Mouse (Mus musculus) stomach, embryonic 14.5 days (tissue): Measurements from ENCODE around the gene Abca14. TPM values are rescaled to one million over a fixed set of nuclear protein-coding genes. Genes with fewer than 3 reads are reported as not detected.

Source experiments
- ATAC-seq: fragments of 200-750 bp; cut with Nextera tagmentation; 2 replicates; pipeline ENCODE4 v1.8.0; 2017; ENCODE audit warnings: low read depth, moderate TSS enrichment; ENCODE audit not compliant: insufficient number of reproducible peaks, insufficient read depth, low FRiP score
- H3K27ac ChIP-seq: fragments of 300-500 bp; sonication (generic); 2 replicates; pipeline ENCODE4 v1.5.1; 2014; ENCODE audit warnings: mild to moderate bottlenecking, low read length, moderate library complexity, mixed read lengths
- H3K27me3 ChIP-seq: fragments of 300-500 bp; sonication (generic); 2 replicates; pipeline ENCODE4 v1.6.1; 2014; ENCODE audit warnings: low read length, control low read depth, mixed read lengths; ENCODE audit not compliant: control insufficient read depth, insufficient read depth
- H3K36me3 ChIP-seq: fragments of 300-500 bp; sonication (generic); 2 replicates; pipeline ENCODE4 v1.6.1; 2014; ENCODE audit warnings: mild to moderate bottlenecking, control low read depth, low read length, moderate library complexity, mixed read lengths; ENCODE audit not compliant: control insufficient read depth, insufficient read depth
- H3K4me1 ChIP-seq: fragments of 300-500 bp; sonication (generic); 2 replicates; pipeline ENCODE4 v1.6.1; 2014; ENCODE audit warnings: low read length, control low read depth, mixed read lengths; ENCODE audit not compliant: control insufficient read depth, insufficient read depth
- H3K4me2 ChIP-seq: fragments of 300-500 bp; sonication (generic); replicated peaks from 2 replicates; pipeline ENCODE4 v1.6.1; 2014; ENCODE audit warnings: low read depth, low read length, control low read depth
- H3K4me3 ChIP-seq: fragments of 300-500 bp; sonication (generic); 2 replicates; pipeline ENCODE4 v1.5.1; 2014; ENCODE audit warnings: low read depth, low read length, control low read depth
- H3K9ac ChIP-seq: fragments of 300-500 bp; sonication (generic); replicated peaks from 2 replicates; pipeline ENCODE4 v1.6.1; 2014; ENCODE audit warnings: low read depth, mild to moderate bottlenecking, control low read depth, low read length, moderate library complexity, mixed read lengths
- H3K9me3 ChIP-seq: fragments of 300-500 bp; sonication (generic); 2 replicates; pipeline ENCODE4 v1.6.1; 2016; ENCODE audit warnings: low read depth, low read length, control low read depth; ENCODE audit not compliant: control insufficient read depth
- WGBS: fragments of 180-500 bp; shearing (Covaris S2); extraction: QIAGEN DNeasy Blood & Tissue Kit; methylation state at CpG from one replicate; pipeline ENCODE4 v1.1.7; 2014; 5-methylcytosine and 5-hydroxymethylcytosine counted together
- polyA plus RNA-seq: library from polyadenylated mRNA; unstranded; fragments of >200 nt; fragmentation: Nextera tagmentation; extraction: Ambion mirVana; gene quantifications from 2 replicates; pipeline ENCODE4 v1.2.1, GENCODE M21; 2014

Gene Abca14
- polyA plus RNA-seq = not detected in 2 replicates

- ATAC-seq = peak; percentile 70; the same call in 1 of the 2 replicates
- H3K27ac ChIP-seq = no peak within 1 kb of the TSS
- WGBS = 5% methylated on average over 26 of the region's 26 CpGs
- H3K4me1 ChIP-seq = 0 out of 2 replicates have a peak, but pooled peaks cover 11% of the 10 kb centered on the region
- no peaks in the 10 kb centered on the region for H3K9me3 ChIP-seq
- no peaks in the 10 kb centered on the region for H3K27me3 ChIP-seq
- no peak within 1 kb of the TSS for H3K9ac ChIP-seq
- no peaks in the 10 kb centered on the region for H3K36me3 ChIP-seq
- no peak within 1 kb of the TSS for H3K4me3 ChIP-seq
- no peak within 1 kb of the TSS for H3K4me2 ChIP-seq
These were observed at the start of gene Abca14 for GRCm38 (mm10) chr7:120203789-120204188. Gene Abca14, plus strand, starts transcription at chr7:120203961.

GRCm38 (mm10) chr7:120156841-120157409 lies 46.8 kb upstream of the Abca14 start:
- WGBS = 22% methylated on average over 2 of the region's 2 CpGs
- H3K27ac ChIP-seq = no peak overlapping the region
- no peak for ATAC-seq

GRCm38 (mm10) chr7:120157575-120158061 lies 46.1 kb upstream of the Abca14 start:
- H3K9me3 ChIP-seq = no peaks in the 10 kb centered on the region
- no peak overlapping the region for H3K27ac ChIP-seq
- H3K36me3 ChIP-seq = no peaks in the 10 kb centered on the region
- no peak for ATAC-seq
- H3K27me3 ChIP-seq = no peaks in the 10 kb centered on the region
- H3K4me3 ChIP-seq = no peak overlapping the region
- peaks cover 6% of the 10 kb centered on the region; the same call in 1 of the 2 replicates for H3K4me1 ChIP-seq
- H3K9ac ChIP-seq = no peak overlapping the region
- WGBS = 51% methylated on average over 5 of the region's 5 CpGs
- H3K4me2 ChIP-seq = no peak overlapping the region

More at GRCm38 (mm10) chr7:120156841-120157409, 46.8 kb upstream of the Abca14 start:
- Histone ChIP-seq H3K4me3 (no peak overlapping the region), H3K9ac (no peak overlapping the region), H3K4me1 (peaks cover 6% of the 10 kb centered on the region; the same call in 1 of the 2 replicates), H3K36me3 (no peaks in the 10 kb centered on the region), H3K9me3 (no peaks in the 10 kb centered on the region), H3K27me3 (no peaks in the 10 kb centered on the region), H3K4me2 (no peak overlapping the region)

- Histone ChIP-seq H3K4me1 (peaks cover 6% of the 10 kb centered on the region; the same call in 1 of the 2 replicates), H3K9me3 (no peaks in the 10 kb centered on the region), H3K9ac (no peak overlapping the region), H3K27me3 (no peaks in the 10 kb centered on the region), H3K4me3 (no peak overlapping the region), H3K36me3 (no peaks in the 10 kb centered on the region), H3K27ac (no peak overlapping the region), H3K4me2 (no peak overlapping the region)
- 29% methylated on average over 4 of the region's 4 CpGs for WGBS
- peak; percentile 69; the same call in 1 of the 2 replicates for ATAC-seq
These were observed 45.6 kb upstream of the Abca14 start for GRCm38 (mm10) chr7:120158121-120158613.

GRCm38 (mm10) chr7:120163581-120164251 lies 40.0 kb upstream of the Abca14 start:
- 85% methylated on average over 11 of the region's 11 CpGs for WGBS
- Histone ChIP-seq H3K4me1 (no peaks in the 10 kb centered on the region), H3K27me3 (no peaks in the 10 kb centered on the region), H3K36me3 (no peaks in the 10 kb centered on the region), H3K27ac (no peak overlapping the region), H3K9me3 (no peaks in the 10 kb centered on the region), H3K4me3 (no peak overlapping the region), H3K4me2 (no peak overlapping the region), H3K9ac (no peak overlapping the region)
- no peak for ATAC-seq

- no peaks in the 10 kb centered on the region for H3K9me3 ChIP-seq
- no peak overlapping the region for H3K4me3 ChIP-seq
- H3K27ac ChIP-seq = no peak overlapping the region
- H3K27me3 ChIP-seq = no peaks in the 10 kb centered on the region
- no peak for ATAC-seq
- 81% methylated on average over 1 of the region's 1 CpGs for WGBS
- no peaks in the 10 kb centered on the region for H3K36me3 ChIP-seq
- no peaks in the 10 kb centered on the region for H3K4me1 ChIP-seq
- no peak overlapping the region for H3K9ac ChIP-seq
- H3K4me2 ChIP-seq = no peak overlapping the region
These were observed 31.5 kb upstream of the Abca14 start for GRCm38 (mm10) chr7:120172188-120172700.

- 83% methylated on average over 10 of the region's 10 CpGs for WGBS
- ATAC-seq = 0 out of 2 replicates have a peak, but pooled peaks have one; percentile 67
- no peak within 1 kb of the TSS for H3K27ac ChIP-seq
- no peaks in the 10 kb centered on the region for H3K36me3 ChIP-seq
- no peaks in the 10 kb centered on the region for H3K9me3 ChIP-seq
- no peaks in the 10 kb centered on the region for H3K27me3 ChIP-seq
- no peak within 1 kb of the TSS for H3K4me2 ChIP-seq
- no peaks in the 10 kb centered on the region for H3K4me1 ChIP-seq
- no peak within 1 kb of the TSS for H3K9ac ChIP-seq
- H3K4me3 ChIP-seq = no peak within 1 kb of the TSS
These were observed 30.0 kb upstream of the Abca14 start, which contains the start of gene Anks4b for GRCm38 (mm10) chr7:120173603-120174244. Gene Anks4b, plus strand, starts transcription at chr7:120173858.
